Mouse (Mus musculus): ENCODE results near the gene Gm42906.

Gm42906 gene

GRCm38 (mm10) chr5:151151549-151151948, 276.4 kb downstream of the Gm42906 start:
- no peak for DNase-seq (ENCODE audit: low read depth, low spot score)

GRCm38 (mm10) chr5:151149509-151149908, 278.5 kb downstream of the Gm42906 start:
- DNase-seq (ENCODE audit: low read depth, low spot score), result no peak

GRCm38 (mm10) chr5:151148079-151148478, 279.9 kb downstream of the Gm42906 start:
- no peak for DNase-seq (ENCODE audit: low read depth, low spot score)

- DNase-seq (ENCODE audit: low read depth, low spot score), result no peak
Observed at GRCm38 (mm10) chr5:151145807-151146206, 282.2 kb downstream of the Gm42906 start.

- no peak for DNase-seq (ENCODE audit: low read depth, low spot score)
Observed at GRCm38 (mm10) chr5:151143955-151144354, 284.0 kb downstream of the Gm42906 start.

GRCm38 (mm10) chr5:151142671-151143601, 285.0 kb downstream of the Gm42906 start:
- DNase-seq (ENCODE audit: low read depth, low spot score), result no peak

- peak; percentile 9 for DNase-seq (ENCODE audit: low read depth, low spot score)
Observed at GRCm38 (mm10) chr5:151142241-151142640, 285.7 kb downstream of the Gm42906 start.

GRCm38 (mm10) chr5:151137901-151138300, 290.1 kb downstream of the Gm42906 start:
- DNase-seq (ENCODE audit: low read depth, low spot score), result no peak

GRCm38 (mm10) chr5:151137311-151137710, 290.7 kb downstream of the Gm42906 start:
- DNase-seq (ENCODE audit: low read depth, low spot score), result no peak

- no peak for DNase-seq (ENCODE audit: low read depth, low spot score)
Observed at GRCm38 (mm10) chr5:151135965-151136364, 292.0 kb downstream of the Gm42906 start.

- no peak for DNase-seq (ENCODE audit: low read depth, low spot score)
Observed at GRCm38 (mm10) chr5:151135078-151135826, 292.7 kb downstream of the Gm42906 start.

GRCm38 (mm10) chr5:151134202-151134601, 293.8 kb downstream of the Gm42906 start:
- DNase-seq (ENCODE audit: low read depth, low spot score), result no peak

GRCm38 (mm10) chr5:151133744-151134143, 294.2 kb downstream of the Gm42906 start:
- DNase-seq (ENCODE audit: low read depth, low spot score), result no peak

- DNase-seq (ENCODE audit: low read depth, low spot score), result no peak
Observed at GRCm38 (mm10) chr5:151129762-151130161, 298.2 kb downstream of the Gm42906 start.

GRCm38 (mm10) chr5:151127298-151127717, 300.7 kb downstream of the Gm42906 start:
- DNase-seq (ENCODE audit: low read depth, low spot score), result no peak

- DNase-seq (ENCODE audit: low read depth, low spot score), result no peak
Observed at GRCm38 (mm10) chr5:151126608-151127005, 301.4 kb downstream of the Gm42906 start.

- no peak for DNase-seq (ENCODE audit: low read depth, low spot score)
Observed at GRCm38 (mm10) chr5:151125985-151126607, 301.9 kb downstream of the Gm42906 start.

- no peak for DNase-seq (ENCODE audit: low read depth, low spot score)
Observed at GRCm38 (mm10) chr5:151117846-151118245, 310.1 kb downstream of the Gm42906 start.

GRCm38 (mm10) chr5:151116192-151116887, 311.6 kb downstream of the Gm42906 start:
- DNase-seq (ENCODE audit: low read depth, low spot score), result no peak

- no peak for DNase-seq (ENCODE audit: low read depth, low spot score)
Observed at GRCm38 (mm10) chr5:151112743-151113142, 315.2 kb downstream of the Gm42906 start.

GRCm38 (mm10) chr5:151111080-151111871, 316.7 kb downstream of the Gm42906 start:
- DNase-seq (ENCODE audit: low read depth, low spot score), result no peak

Data from retina, adult 2 months (tissue).